Mouse (Mus musculus): ENCODE measurements at regions not wholly inside any gene's neighbourhood (a gene's known extent, or its start where the extent isn't known, plus 50 kb on each side); places are given as distances from the start of the nearest gene placed in this dataset.

- no peaks in the 10 kb centered on the region; a peak in 1 of 4 replicates for H3K27me3 ChIP-seq (ENCODE audit: control insufficient read depth in 1 of 2, insufficient read depth in 2 of 2, low read length in 2 of 2)
- H3K4me3 ChIP-seq (ENCODE audit: control insufficient read depth in 1 of 2, insufficient read depth in 1 of 2, low read depth in 2 of 2, low read length in 2 of 2): no peak overlapping the region
- no peak for TF ChIP-seq POLR2A (IDR thresholded peaks at IDR 0.05; ENCODE audit: control insufficient read depth in 1 of 2, insufficient read depth in 1 of 2, low read depth in 1 of 2, low read length in 2 of 2, poor library complexity in 1 of 2)
- TF ChIP-seq TAL1 (IDR thresholded peaks at IDR 0.05; ENCODE audit: low read length): no peak
- no peak for TF ChIP-seq ZKSCAN1 (IDR thresholded peaks at IDR 0.05; ENCODE audit: low read depth, low read length)
- no peak for TF ChIP-seq USF2 (IDR thresholded peaks at IDR 0.05; ENCODE audit: borderline replicate concordance in 1 of 2, insufficient read depth in 1 of 2, low read depth in 1 of 2, low read length in 2 of 2)
- TF ChIP-seq ELF1 (IDR thresholded peaks at IDR 0.05; ENCODE audit: low read depth, low read length): no peak
- no peak for TF ChIP-seq KAT2A (conservative IDR thresholded peaks at IDR 0.05; ENCODE audit: low read depth, low read length)
- no peak for TF ChIP-seq POLR2AphosphoS5 (IDR thresholded peaks at IDR 0.05; ENCODE audit: borderline replicate concordance, low read depth, low read length)
- no peak for TF ChIP-seq JUND (IDR thresholded peaks at IDR 0.05; ENCODE audit: low read depth, low read length)
- no peak for TF ChIP-seq CTCF (IDR thresholded peaks at IDR 0.05 in 2 of 3, conservative IDR thresholded peaks at IDR 0.05 in 1 of 3; ENCODE audit: control insufficient read depth in 1 of 3, insufficient read depth in 1 of 3, low read depth in 2 of 3, low read length in 3 of 3, poor library complexity in 1 of 3, severe bottlenecking in 1 of 3)
- no peaks in the 10 kb centered on the region for H3K36me3 ChIP-seq (ENCODE audit: control insufficient read depth in 1 of 2, insufficient read depth in 2 of 2, low read length in 2 of 2)
- H3K79me2 ChIP-seq (ENCODE audit: control insufficient read depth, insufficient read depth, low read length, poor library complexity): no peaks in the 10 kb centered on the region
- H3K9me3 ChIP-seq (replicated peaks; ENCODE audit: insufficient read depth, low read length): no peaks in the 10 kb centered on the region
- H3K27ac ChIP-seq (ENCODE audit: control insufficient read depth, low read depth, low read length): no peak overlapping the region
- no peaks in the 10 kb centered on the region for H3K4me1 ChIP-seq (ENCODE audit: control insufficient read depth in 1 of 2, insufficient read depth in 2 of 2, low read length in 2 of 2)
- DNase-seq (ENCODE audit: low read depth, low spot score): no peak
- H3K9ac ChIP-seq (ENCODE audit: control insufficient read depth, low read depth, low read length, poor library complexity, severe bottlenecking): no peak overlapping the region
Observed at GRCm38 (mm10) chr1:41981545-41981944, 714.0 kb upstream of the Pou3f3 start.

- DNase-seq (ENCODE audit: low read depth, low spot score): no peak
- Histone ChIP-seq H3K79me2 (ENCODE audit: control insufficient read depth, insufficient read depth, low read length, poor library complexity) (no peaks in the 10 kb centered on the region), H3K4me1 (ENCODE audit: control insufficient read depth in 1 of 2, insufficient read depth in 2 of 2, low read length in 2 of 2) (no peaks in the 10 kb centered on the region), H3K9me3 (replicated peaks; ENCODE audit: insufficient read depth, low read length) (no peaks in the 10 kb centered on the region), H3K4me3 (ENCODE audit: control insufficient read depth in 1 of 2, insufficient read depth in 1 of 2, low read depth in 2 of 2, low read length in 2 of 2) (no peak overlapping the region), H3K9ac (ENCODE audit: control insufficient read depth, low read depth, low read length, poor library complexity, severe bottlenecking) (no peak overlapping the region), H3K27me3 (ENCODE audit: control insufficient read depth in 1 of 2, insufficient read depth in 2 of 2, low read length in 2 of 2) (no peaks in the 10 kb centered on the region), H3K27ac (ENCODE audit: control insufficient read depth, low read depth, low read length) (no peak overlapping the region), H3K36me3 (ENCODE audit: control insufficient read depth in 1 of 2, insufficient read depth in 2 of 2, low read length in 2 of 2) (no peaks in the 10 kb centered on the region)
- TF ChIP-seq SIN3A (IDR thresholded peaks at IDR 0.05; ENCODE audit: low read length): no peak
- TF ChIP-seq USF1 (IDR thresholded peaks at IDR 0.05; ENCODE audit: low read depth, low read length): no peak
- no peak for TF ChIP-seq CTCF (IDR thresholded peaks at IDR 0.05 in 2 of 3, conservative IDR thresholded peaks at IDR 0.05 in 1 of 3; ENCODE audit: control insufficient read depth in 1 of 3, insufficient read depth in 1 of 3, low read depth in 2 of 3, low read length in 3 of 3, poor library complexity in 1 of 3, severe bottlenecking in 1 of 3)
- no peak for TF ChIP-seq E2F4 (IDR thresholded peaks at IDR 0.05; ENCODE audit: borderline replicate concordance, low read depth, low read length)
- no peak for TF ChIP-seq ELF1 (IDR thresholded peaks at IDR 0.05; ENCODE audit: low read depth, low read length)
- TF ChIP-seq SMC3 (IDR thresholded peaks at IDR 0.05; ENCODE audit: low read depth, low read length): no peak
- TF ChIP-seq MAZ (IDR thresholded peaks at IDR 0.05; ENCODE audit: low read depth, low read length): no peak
- TF ChIP-seq ZNF384 (IDR thresholded peaks at IDR 0.05; ENCODE audit: low read depth, low read length): no peak
- TF ChIP-seq RCOR1 (IDR thresholded peaks at IDR 0.05; ENCODE audit: low read depth, low read length): no peak
- no peak for TF ChIP-seq POLR2AphosphoS5 (IDR thresholded peaks at IDR 0.05; ENCODE audit: borderline replicate concordance, low read depth, low read length)
- TF ChIP-seq KAT2A (conservative IDR thresholded peaks at IDR 0.05; ENCODE audit: low read depth, low read length): no peak
- no peak for TF ChIP-seq MYC (IDR thresholded peaks at IDR 0.05; ENCODE audit: low read depth, low read length)
- TF ChIP-seq GABPA (IDR thresholded peaks at IDR 0.05; ENCODE audit: low read depth, low read length): no peak
Observed at GRCm38 (mm10) chr1:42006235-42006634, 689.3 kb upstream of the Pou3f3 start.

Measured in MEL (cell line).